Mouse (Mus musculus) E14TG2a.4 (cell line): ENCODE measurements around the gene B3gat1.

ENCODE experiments used
- CTCF ChIP-seq: conservative IDR thresholded peaks from 2 replicates; pipeline ENCODE4 v1.5.1; 2014; ENCODE audit warnings: low read length
- POU5F1 ChIP-seq: IDR thresholded peaks from 2 replicates; pipeline ENCODE4 v1.6.1; 2014; ENCODE audit warnings: low read length, borderline replicate concordance

- no peak for TF ChIP-seq CTCF
- no peak for TF ChIP-seq POU5F1
These were observed 458 bp downstream of the B3gat1 start for GRCm38 (mm10) chr9:26733986-26734385.
